Mouse (Mus musculus) G1E (cell line): ENCODE measurements around the gene Fam243.

Experiments used
- CTCF ChIP-seq: IDR thresholded peaks from 2 replicates; pipeline ENCODE4 v1.5.1; 2012; ENCODE audit warnings: low read depth, low read length, inconsistent platforms, mixed read lengths
- GATA1 ChIP-seq: IDR thresholded peaks from 2 replicates; pipeline ENCODE4 v1.6.1; 2012; ENCODE audit warnings: borderline replicate concordance, low read length, inconsistent platforms, mixed read lengths
- POLR2AphosphoS5 ChIP-seq: IDR thresholded peaks from 2 replicates; pipeline ENCODE4 v1.6.1; 2012; ENCODE audit warnings: low read depth, low read length, inconsistent platforms; ENCODE audit not compliant: insufficient replicate concordance

- TF ChIP-seq CTCF: no peak
- no peak for TF ChIP-seq GATA1
- TF ChIP-seq POLR2AphosphoS5: no peak
Observed at GRCm38 (mm10) chr16:92301412-92301806, 19.8 kb downstream of the Fam243 start.
